Mouse (Mus musculus): ENCODE data around the gene Ncoa3. TPM values are rescaled to one million over a fixed set of nuclear protein-coding genes. Genes with fewer than 3 reads are reported as not detected.

Gene Ncoa3
- polyA plus RNA-seq, 1 experiment from 2014 or later = 15.2 TPM

- H3K4me1 ChIP-seq (replicated peaks; ENCODE audit: control insufficient read depth, insufficient read depth, low read length) = peaks cover 23% of the 10 kb centered on the region
- ATAC-seq (replicated peaks; ENCODE audit: low FRiP score) (no peak), DNase-seq (ENCODE audit: low spot score) (no peak)
- H3K4me3 ChIP-seq (ENCODE audit: low read depth, low read length) = no peak overlapping the region
- 0 out of 2 replicates have a peak overlapping the region, but pooled peaks have one; percentile 13 for H3K27ac ChIP-seq (ENCODE audit: low read depth, low read length)
- WGBS = 56% methylated on average over 6 of the region's 6 CpGs
- no peak overlapping the region for H3K9ac ChIP-seq (ENCODE audit: low read depth, low read length)
- no peaks in the 10 kb centered on the region for H3K36me3 ChIP-seq (ENCODE audit: control insufficient read depth, insufficient read depth, low read length)
- H3K27me3 ChIP-seq (replicated peaks; ENCODE audit: control insufficient read depth, insufficient read depth, low read length) = no peaks in the 10 kb centered on the region
- no peak overlapping the region for H3K4me2 ChIP-seq
- no peaks in the 10 kb centered on the region for H3K9me3 ChIP-seq (ENCODE audit: control insufficient read depth, low read length)
Measured at GRCm38 (mm10) chr2:165981248-165981977, 11.0 kb upstream of the Ncoa3 start.

- H3K9ac ChIP-seq (ENCODE audit: low read depth, low read length) = no peak overlapping the region
- no peaks in the 10 kb centered on the region for H3K9me3 ChIP-seq (ENCODE audit: control insufficient read depth, low read length)
- H3K4me3 ChIP-seq (ENCODE audit: low read depth, low read length) = 0 out of 2 replicates have a peak overlapping the region, but pooled peaks have one; percentile 8
- ATAC-seq (replicated peaks; ENCODE audit: low FRiP score) (peak; percentile 80), DNase-seq (ENCODE audit: low spot score) (peak; percentile 71)
- 33% methylated on average over 16 of the region's 16 CpGs for WGBS
- no peaks in the 10 kb centered on the region for H3K36me3 ChIP-seq (ENCODE audit: control insufficient read depth, insufficient read depth, low read length)
- no peaks in the 10 kb centered on the region for H3K27me3 ChIP-seq (replicated peaks; ENCODE audit: control insufficient read depth, insufficient read depth, low read length)
- peak overlapping the region; percentile 53 for H3K4me2 ChIP-seq
- H3K27ac ChIP-seq (ENCODE audit: low read depth, low read length) = peak overlapping the region; percentile 23; the same call in 1 of the 2 replicates
- peaks cover 16% of the 10 kb centered on the region; the same call in 1 of the 2 replicates for H3K4me1 ChIP-seq (replicated peaks; ENCODE audit: control insufficient read depth, insufficient read depth, low read length)
Measured at GRCm38 (mm10) chr2:165982512-165983389, 9.7 kb upstream of the Ncoa3 start.

GRCm38 (mm10) chr2:165984318-165984717 is 8.1 kb upstream of the Ncoa3 start:
- no peak overlapping the region for H3K4me2 ChIP-seq
- WGBS = 75% methylated on average over 1 of the region's 1 CpGs
- H3K27me3 ChIP-seq (replicated peaks; ENCODE audit: control insufficient read depth, insufficient read depth, low read length) = no peaks in the 10 kb centered on the region
- ATAC-seq (replicated peaks; ENCODE audit: low FRiP score) (no peak), DNase-seq (ENCODE audit: low spot score) (no peak)
- H3K36me3 ChIP-seq (ENCODE audit: control insufficient read depth, insufficient read depth, low read length) = no peaks in the 10 kb centered on the region
- H3K4me3 ChIP-seq (ENCODE audit: low read depth, low read length) = no peak overlapping the region
- H3K9me3 ChIP-seq (ENCODE audit: control insufficient read depth, low read length) = no peaks in the 10 kb centered on the region
- H3K4me1 ChIP-seq (replicated peaks; ENCODE audit: control insufficient read depth, insufficient read depth, low read length) = peaks cover 18% of the 10 kb centered on the region; the same call in 1 of the 2 replicates
- no peak overlapping the region for H3K9ac ChIP-seq (ENCODE audit: low read depth, low read length)
- no peak overlapping the region for H3K27ac ChIP-seq (ENCODE audit: low read depth, low read length)

- H3K4me2 ChIP-seq = no peak overlapping the region
- no peak overlapping the region for H3K4me3 ChIP-seq (ENCODE audit: low read depth, low read length)
- no peaks in the 10 kb centered on the region for H3K9me3 ChIP-seq (ENCODE audit: control insufficient read depth, low read length)
- no peak overlapping the region for H3K27ac ChIP-seq (ENCODE audit: low read depth, low read length)
- peaks cover 18% of the 10 kb centered on the region; the same call in 1 of the 2 replicates for H3K4me1 ChIP-seq (replicated peaks; ENCODE audit: control insufficient read depth, insufficient read depth, low read length)
- no peak for ATAC-seq (replicated peaks; ENCODE audit: low FRiP score)
- 86% methylated on average over 6 of the region's 6 CpGs for WGBS
- H3K36me3 ChIP-seq (ENCODE audit: control insufficient read depth, insufficient read depth, low read length) = no peaks in the 10 kb centered on the region
- no peaks in the 10 kb centered on the region for H3K27me3 ChIP-seq (replicated peaks; ENCODE audit: control insufficient read depth, insufficient read depth, low read length)
- no peak for DNase-seq (ENCODE audit: low spot score)
- H3K9ac ChIP-seq (ENCODE audit: low read depth, low read length) = no peak overlapping the region
Measured at GRCm38 (mm10) chr2:165984891-165985290, 7.5 kb upstream of the Ncoa3 start.

GRCm38 (mm10) chr2:165985581-165985980 is 6.9 kb upstream of the Ncoa3 start:
- H3K4me1 ChIP-seq (replicated peaks; ENCODE audit: control insufficient read depth, insufficient read depth, low read length) = peaks cover 18% of the 10 kb centered on the region; the same call in 1 of the 2 replicates
- no peak overlapping the region for H3K9ac ChIP-seq (ENCODE audit: low read depth, low read length)
- no peak overlapping the region for H3K4me3 ChIP-seq (ENCODE audit: low read depth, low read length)
- no peak overlapping the region for H3K27ac ChIP-seq (ENCODE audit: low read depth, low read length)
- 80% methylated on average over 11 of the region's 11 CpGs for whole genome bisulfite sequencing
- no peak for DNase-seq (ENCODE audit: low spot score)
- H3K9me3 ChIP-seq (ENCODE audit: control insufficient read depth, low read length) = no peaks in the 10 kb centered on the region
- no peak for ATAC-seq (replicated peaks; ENCODE audit: low FRiP score)
- no peaks in the 10 kb centered on the region for H3K27me3 ChIP-seq (replicated peaks; ENCODE audit: control insufficient read depth, insufficient read depth, low read length)
- no peak overlapping the region for H3K4me2 ChIP-seq
- no peaks in the 10 kb centered on the region for H3K36me3 ChIP-seq (ENCODE audit: control insufficient read depth, insufficient read depth, low read length)

GRCm38 (mm10) chr2:165986921-165987453 is 5.4 kb upstream of the Ncoa3 start:
- no peaks in the 10 kb centered on the region for H3K36me3 ChIP-seq (ENCODE audit: control insufficient read depth, insufficient read depth, low read length)
- peak; percentile 30; the same call in 1 of the 2 replicates for ATAC-seq (replicated peaks; ENCODE audit: low FRiP score)
- H3K4me2 ChIP-seq = peak overlapping the region; percentile 67
- no peaks in the 10 kb centered on the region for H3K9me3 ChIP-seq (ENCODE audit: control insufficient read depth, low read length)
- peaks cover 18% of the 10 kb centered on the region; the same call in 1 of the 2 replicates for H3K4me1 ChIP-seq (replicated peaks; ENCODE audit: control insufficient read depth, insufficient read depth, low read length)
- no peaks in the 10 kb centered on the region for H3K27me3 ChIP-seq (replicated peaks; ENCODE audit: control insufficient read depth, insufficient read depth, low read length)
- H3K27ac ChIP-seq (ENCODE audit: low read depth, low read length) = peak overlapping the region; percentile 2; the same call in 1 of the 2 replicates
- WGBS = 2% methylated on average over 23 of the region's 23 CpGs
- H3K4me3 ChIP-seq (ENCODE audit: low read depth, low read length) = peak overlapping the region; percentile 43
- peak overlapping the region; percentile 20 for H3K9ac ChIP-seq (ENCODE audit: low read depth, low read length)
- DNase-seq (ENCODE audit: low spot score) = peak; percentile 70

GRCm38 (mm10) chr2:165993173-165993900 is 901 bp downstream of the Ncoa3 start:
- peaks cover 16% of the 10 kb centered on the region for H3K4me1 ChIP-seq (replicated peaks; ENCODE audit: control insufficient read depth, insufficient read depth, low read length)
- H3K36me3 ChIP-seq (ENCODE audit: control insufficient read depth, insufficient read depth, low read length) = 0 out of 2 replicates have a peak, but pooled peaks cover 2% of the 10 kb centered on the region
- H3K4me2 ChIP-seq = peak overlapping the region; percentile 99
- ATAC-seq (replicated peaks; ENCODE audit: low FRiP score) (peak; percentile 25; the same call in 1 of the 2 replicates), DNase-seq (ENCODE audit: low spot score) (no peak)
- H3K4me3 ChIP-seq (ENCODE audit: low read depth, low read length) = peak overlapping the region; percentile 92
- no peak overlapping the region for H3K27ac ChIP-seq (ENCODE audit: low read depth, low read length)
- H3K9ac ChIP-seq (ENCODE audit: low read depth, low read length) = peak overlapping the region; percentile 92
- WGBS = 2% methylated on average over 35 of the region's 35 CpGs
- no peaks in the 10 kb centered on the region for H3K9me3 ChIP-seq (ENCODE audit: control insufficient read depth, low read length)
- H3K27me3 ChIP-seq (replicated peaks; ENCODE audit: control insufficient read depth, insufficient read depth, low read length) = no peaks in the 10 kb centered on the region

- Histone ChIP-seq H3K27me3 (replicated peaks; ENCODE audit: control insufficient read depth, insufficient read depth, low read length) (no peaks in the 10 kb centered on the region), H3K36me3 (ENCODE audit: control insufficient read depth, insufficient read depth, low read length) (0 out of 2 replicates have a peak, but pooled peaks cover 2% of the 10 kb centered on the region), H3K9ac (ENCODE audit: low read depth, low read length) (no peak overlapping the region), H3K9me3 (ENCODE audit: control insufficient read depth, low read length) (no peaks in the 10 kb centered on the region), H3K27ac (ENCODE audit: low read depth, low read length) (no peak overlapping the region), H3K4me3 (ENCODE audit: low read depth, low read length) (no peak overlapping the region; the same call in 1 of the 2 replicates), H3K4me1 (replicated peaks; ENCODE audit: control insufficient read depth, insufficient read depth, low read length) (peaks cover 26% of the 10 kb centered on the region), H3K4me2 (no peak overlapping the region)
- ATAC-seq (replicated peaks; ENCODE audit: low FRiP score) (no peak), DNase-seq (ENCODE audit: low spot score) (no peak)
- 86% methylated on average over 4 of the region's 4 CpGs for WGBS
Measured at GRCm38 (mm10) chr2:165994341-165994740, 1.9 kb downstream of the Ncoa3 start.

Data from liver, embryonic 11.5 days (tissue).